Mouse (Mus musculus): ENCODE data around the gene Olfr191. TPM values are rescaled to one million over a fixed set of nuclear protein-coding genes. Genes with fewer than 3 reads are reported as not detected.

The Olfr191 gene
- polyA plus RNA-seq, 1 experiment from 2014 or later = not detected

DNA sequence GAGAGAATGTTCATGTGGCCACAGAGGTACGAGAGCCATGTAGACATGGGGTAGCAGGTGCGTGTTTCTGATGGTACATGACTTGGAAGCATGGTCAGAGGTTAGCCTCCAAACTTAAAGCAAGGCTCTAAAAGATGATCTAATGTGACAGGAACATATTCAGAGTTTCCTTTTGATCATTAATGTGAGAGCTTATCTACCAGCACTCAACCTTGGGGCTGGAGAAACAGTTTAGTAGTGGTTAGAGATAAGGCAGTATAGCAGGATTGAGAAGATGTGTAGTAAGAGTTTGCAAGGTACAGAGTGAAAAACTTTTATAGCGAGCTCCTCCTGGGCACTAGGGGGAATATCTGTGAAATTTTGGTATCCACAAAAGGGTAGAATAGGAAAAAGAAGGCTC is 43.8 kb downstream of the Olfr191 start:
- DNase-seq (ENCODE audit: low spot score) = no peak
- Histone ChIP-seq H3K4me1 (no peaks in the 10 kb centered on the region), H3K4me3 (no peak overlapping the region), H3K27ac (no peak overlapping the region), H3K9me3 (no peaks in the 10 kb centered on the region), H3K36me3 (no peaks in the 10 kb centered on the region), H3K27me3 (ENCODE audit: insufficient read depth, poor library complexity, severe bottlenecking) (no peaks in the 10 kb centered on the region)
- WGBS = 78% methylated on average over 3 of the region's 3 CpGs

DNA sequence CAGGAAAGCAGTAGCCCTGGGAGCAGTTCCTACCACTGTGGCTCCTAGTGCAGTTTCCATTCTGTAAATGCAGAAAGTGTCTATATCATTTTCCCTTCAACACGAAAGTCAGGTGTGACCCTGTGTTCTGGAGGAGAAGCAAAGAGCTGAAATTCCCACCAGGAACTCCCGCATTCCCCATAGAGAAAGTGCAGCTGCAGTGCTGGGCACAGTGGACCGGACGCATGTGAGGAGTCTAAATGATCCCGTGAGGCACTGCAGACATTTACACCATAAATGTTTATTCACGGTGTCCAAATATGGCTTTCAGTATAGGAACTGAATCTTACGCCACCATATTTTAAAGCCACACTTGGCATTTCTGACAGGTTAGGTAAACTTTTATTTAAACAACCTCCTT is 49.9 kb downstream of the Olfr191 start, which contains the start of gene Olfr187:
Olfr187 (minus strand) TSS at position 58 of the 400 bp plus-strand sequence.
- Histone ChIP-seq H3K27ac (no peak within 1 kb of the TSS), H3K4me3 (no peak within 1 kb of the TSS), H3K9me3 (no peaks in the 10 kb centered on the region), H3K27me3 (ENCODE audit: insufficient read depth, poor library complexity, severe bottlenecking) (no peaks in the 10 kb centered on the region), H3K4me1 (no peaks in the 10 kb centered on the region), H3K36me3 (no peaks in the 10 kb centered on the region)
- no peak for DNase-seq (ENCODE audit: low spot score)
- WGBS = 84% methylated on average over 7 of the region's 7 CpGs

Other genes with a start within 250 kb of the Olfr191 start
- gene Olfr177, start 215.1 kb downstream of the Olfr191 start, polyA plus RNA-seq (2016; fragmentation: Nextera tagmentation; extraction: Ambion mirVana) = not detected in 2 replicates
- gene Olfr178, start 197.8 kb downstream of the Olfr191 start, polyA plus RNA-seq (2016; fragmentation: Nextera tagmentation; extraction: Ambion mirVana) = not detected in 2 replicates
- not detected in 2 replicates for gene Olfr181, start 161.1 kb downstream of the Olfr191 start, polyA plus RNA-seq (2016; fragmentation: Nextera tagmentation; extraction: Ambion mirVana)
- not detected in 2 replicates for gene Olfr180, start 160.4 kb downstream of the Olfr191 start, polyA plus RNA-seq (2016; fragmentation: Nextera tagmentation; extraction: Ambion mirVana)
- gene Olfr183, start 94.5 kb downstream of the Olfr191 start, polyA plus RNA-seq (2016; fragmentation: Nextera tagmentation; extraction: Ambion mirVana) = not detected in 2 replicates
- not detected in 2 replicates for gene Olfr186, start 59.5 kb downstream of the Olfr191 start, polyA plus RNA-seq (2016; fragmentation: Nextera tagmentation; extraction: Ambion mirVana)
- not detected in 2 replicates for gene Olfr187, start 50.1 kb downstream of the Olfr191 start, polyA plus RNA-seq (2016; fragmentation: Nextera tagmentation; extraction: Ambion mirVana)
- not detected in 2 replicates for gene Olfr190, start 11.8 kb downstream of the Olfr191 start, polyA plus RNA-seq (2016; fragmentation: Nextera tagmentation; extraction: Ambion mirVana)
- not detected in 2 replicates for gene Olfr193, start 22.1 kb upstream of the Olfr191 start, polyA plus RNA-seq (2016; fragmentation: Nextera tagmentation; extraction: Ambion mirVana)
- gene Olfr194, start 31.2 kb upstream of the Olfr191 start, polyA plus RNA-seq (2016; fragmentation: Nextera tagmentation; extraction: Ambion mirVana) = not detected in 2 replicates
- not detected in 2 replicates for gene Olfr195, start 57.2 kb upstream of the Olfr191 start, polyA plus RNA-seq (2016; fragmentation: Nextera tagmentation; extraction: Ambion mirVana)
- not detected in 2 replicates for gene Olfr196, start 80.6 kb upstream of the Olfr191 start, polyA plus RNA-seq (2016; fragmentation: Nextera tagmentation; extraction: Ambion mirVana)
- gene Olfr198, start 113.7 kb upstream of the Olfr191 start, polyA plus RNA-seq (2016; fragmentation: Nextera tagmentation; extraction: Ambion mirVana) = not detected in 2 replicates
- not detected in 2 replicates for gene Olfr199, start 129.9 kb upstream of the Olfr191 start, polyA plus RNA-seq (2016; fragmentation: Nextera tagmentation; extraction: Ambion mirVana)
- gene Olfr201, start 182.8 kb upstream of the Olfr191 start, polyA plus RNA-seq (2016; fragmentation: Nextera tagmentation; extraction: Ambion mirVana) = not detected in 2 replicates
- gene Olfr202, start 197.0 kb upstream of the Olfr191 start, polyA plus RNA-seq (2016; fragmentation: Nextera tagmentation; extraction: Ambion mirVana) = not detected in 2 replicates
- gene Olfr203, start 209.1 kb upstream of the Olfr191 start, polyA plus RNA-seq (2016; fragmentation: Nextera tagmentation; extraction: Ambion mirVana) = not detected in 2 replicates
- gene Olfr204, start 228.4 kb upstream of the Olfr191 start, polyA plus RNA-seq (2016; fragmentation: Nextera tagmentation; extraction: Ambion mirVana) = not detected in 2 replicates
- not detected in 2 replicates for gene Olfr205, start 241.3 kb upstream of the Olfr191 start, polyA plus RNA-seq (2016; fragmentation: Nextera tagmentation; extraction: Ambion mirVana)

All from heart, embryonic 10.5 days (tissue).